Comparison of ENCODE assay signal across 8 mouse cellular contexts in genomic region chr13:80962789-80963590, GRCm38 (mm10).
DNase-seq lines count a peak whose midpoint lies in the region; ATAC-seq and TF ChIP-seq lines count a peak whose summit lies in the region.

No protein-coding gene starts in this region.

- H3K36me3 ChIP-seq in heart, embryonic 13.5 days = no peaks in the 10 kb centered on the region
- no peaks in the 10 kb centered on the region for H3K36me3 ChIP-seq in liver, embryonic 15.5 days (replicated peaks)
- no peaks in the 10 kb centered on the region for H3K36me3 ChIP-seq in neural tube, embryonic 12.5 days
- H3K36me3 ChIP-seq in thymus, adult 2 months (ENCODE audit: control insufficient read depth, insufficient read depth, low read length) = no peaks in the 10 kb centered on the region

- DNase-seq in brain, embryonic 14.5 days (ENCODE audit: low read depth) = peak; percentile 94
- DNase-seq in fat pad, adult 2 months (ENCODE audit: extremely low read depth, low read depth, low spot score) = peak; percentile 63
- DNase-seq in kidney, postnatal 10 days = peak; percentile 95
- DNase-seq in thymus, adult 2 months = peak; percentile 18

- H3K9ac ChIP-seq in heart, embryonic 13.5 days = peak overlapping the region; percentile 79
- no peak overlapping the region for H3K9ac ChIP-seq in liver, embryonic 15.5 days
- H3K9ac ChIP-seq in neural tube, embryonic 12.5 days = peak overlapping the region; percentile 60

- peak; percentile 37 for ATAC-seq in CD4-positive, CD25-positive, alpha-beta regulatory T cell, adult 4 months
- peak; percentile 88 for ATAC-seq in heart, embryonic 13.5 days (ENCODE audit: extremely low read depth, insufficient number of reproducible peaks, low FRiP score, low TSS enrichment)
- peak; percentile 93 for ATAC-seq in liver, embryonic 15.5 days (ENCODE audit: insufficient read depth)
- ATAC-seq in neural tube, embryonic 12.5 days (ENCODE audit: low FRiP score, low read depth) = peak; percentile 98

- WGBS in heart, embryonic 13.5 days = 2% methylated on average over 51 of the region's 51 CpGs
- WGBS in liver, embryonic 15.5 days (ENCODE audit: insufficient replicate concordance) = 5% methylated on average over 51 of the region's 51 CpGs
- WGBS in neural tube, embryonic 12.5 days = 7% methylated on average over 51 of the region's 51 CpGs
- WGBS in thymus, adult 2 months = 13% methylated on average over 51 of the region's 51 CpGs

- H3K9me3 ChIP-seq in heart, embryonic 13.5 days = no peaks in the 10 kb centered on the region
- no peaks in the 10 kb centered on the region for H3K9me3 ChIP-seq in liver, embryonic 15.5 days (replicated peaks)
- H3K9me3 ChIP-seq in neural tube, embryonic 12.5 days = no peaks in the 10 kb centered on the region

- peak overlapping the region; percentile 53 for H3K4me3 ChIP-seq in heart, embryonic 13.5 days
- H3K4me3 ChIP-seq in liver, embryonic 15.5 days (replicated peaks) = peak overlapping the region; percentile 43
- H3K4me3 ChIP-seq in neural tube, embryonic 12.5 days = peak overlapping the region; percentile 45
- H3K4me3 ChIP-seq in thymus, adult 2 months (ENCODE audit: control insufficient read depth, insufficient read depth, low read length) = peak overlapping the region; percentile 3

- TF ChIP-seq CTCF in brain, embryonic 14.5 days (IDR thresholded peaks at IDR 0.05; ENCODE audit: borderline replicate concordance, extremely low read depth, insufficient read depth, insufficient read length) = no peak
- TF ChIP-seq CTCF in thymus, adult 2 months (IDR thresholded peaks at IDR 0.05; ENCODE audit: borderline replicate concordance, control insufficient read depth, extremely low read depth, insufficient read depth, low read length, poor library complexity) = no peak

- peak overlapping the region; percentile 74 for H3K4me2 ChIP-seq in heart, embryonic 13.5 days
- H3K4me2 ChIP-seq in liver, embryonic 15.5 days = peak overlapping the region; percentile 66
- peak overlapping the region; percentile 78 for H3K4me2 ChIP-seq in neural tube, embryonic 12.5 days (replicated peaks)

- H3K27me3 ChIP-seq in heart, embryonic 13.5 days (replicated peaks) = no peaks in the 10 kb centered on the region
- no peaks in the 10 kb centered on the region for H3K27me3 ChIP-seq in liver, embryonic 15.5 days
- peaks cover 10% of the 10 kb centered on the region; the same call in 1 of the 2 replicates for H3K27me3 ChIP-seq in neural tube, embryonic 12.5 days (replicated peaks)
- no peaks in the 10 kb centered on the region for H3K27me3 ChIP-seq in thymus, adult 2 months (ENCODE audit: control insufficient read depth, insufficient read depth, low read length)

- no peak for TF ChIP-seq POLR2A in brain, embryonic 14.5 days (IDR thresholded peaks at IDR 0.05; ENCODE audit: borderline replicate concordance, extremely low read depth, insufficient read depth, insufficient read length, poor library complexity, severe bottlenecking)
- no peak for TF ChIP-seq POLR2A in thymus, adult 2 months (IDR thresholded peaks at IDR 0.05; ENCODE audit: control insufficient read depth, extremely low read depth, insufficient read depth, low read length, poor library complexity)

- H3K27ac ChIP-seq in heart, embryonic 13.5 days (replicated peaks) = peak overlapping the region; percentile 91
- H3K27ac ChIP-seq in liver, embryonic 15.5 days (replicated peaks) = 0 out of 2 replicates have a peak overlapping the region, but pooled peaks have one; percentile 2
- no peak overlapping the region for H3K27ac ChIP-seq in neural tube, embryonic 12.5 days
- no peak overlapping the region for H3K27ac ChIP-seq in thymus, adult 2 months (ENCODE audit: control insufficient read depth, insufficient read depth, low read length)

- H3K4me1 ChIP-seq in heart, embryonic 13.5 days = peaks cover 10% of the 10 kb centered on the region; the same call in 1 of the 2 replicates
- H3K4me1 ChIP-seq in liver, embryonic 15.5 days (replicated peaks) = no peaks in the 10 kb centered on the region
- H3K4me1 ChIP-seq in neural tube, embryonic 12.5 days = no peaks in the 10 kb centered on the region
- H3K4me1 ChIP-seq in thymus, adult 2 months (replicated peaks; ENCODE audit: control insufficient read depth, insufficient read depth, low read length) = peaks cover 4% of the 10 kb centered on the region; the same call in 1 of the 2 replicates

Comparison
In these comparisons a context has a peak if more than half of its experiments do, and no peak if none do; other contexts are left out.
1. ATAC-seq: peak in every context shown above with its lines; median percentile 98 in neural tube, embryonic 12.5 days; 93 in liver, embryonic 15.5 days; 88 in heart, embryonic 13.5 days; 37 in CD4-positive, CD25-positive, alpha-beta regulatory T cell, adult 4 months.
2. DNase-seq: peak in every context shown above with its lines; median percentile 95 in kidney, postnatal 10 days; 94 in brain, embryonic 14.5 days; 63 in fat pad, adult 2 months; 18 in thymus, adult 2 months.
3. H3K27ac ChIP-seq: peak in heart, embryonic 13.5 days (single experiment) and liver, embryonic 15.5 days (single experiment); none in neural tube, embryonic 12.5 days (single experiment) and thymus, adult 2 months (single experiment).
4. H3K4me3 ChIP-seq: peak in every context shown above with its lines; median percentile 53 in heart, embryonic 13.5 days; 45 in neural tube, embryonic 12.5 days; 43 in liver, embryonic 15.5 days; 3 in thymus, adult 2 months.
5. Peak in every context shown above with its lines, with median percentiles within 50 percentile points of each other: H3K4me2 ChIP-seq.